Mouse (Mus musculus) heart, postnatal 4 days (tissue): ENCODE measurements at regions not wholly inside any gene's neighbourhood (a gene's known extent, or its start where the extent isn't known, plus 50 kb on each side); places are given as distances from the start of the nearest gene placed in this dataset.

ENCODE experiments used
- DNase-seq: peaks from one replicate; pipeline ENCODE4 v3.0.0; 2021

- no peak for DNase-seq
These were observed 49.9 kb upstream of the Fzd10 start for GRCm38 (mm10) chr5:128550736-128551135.

DNA sequence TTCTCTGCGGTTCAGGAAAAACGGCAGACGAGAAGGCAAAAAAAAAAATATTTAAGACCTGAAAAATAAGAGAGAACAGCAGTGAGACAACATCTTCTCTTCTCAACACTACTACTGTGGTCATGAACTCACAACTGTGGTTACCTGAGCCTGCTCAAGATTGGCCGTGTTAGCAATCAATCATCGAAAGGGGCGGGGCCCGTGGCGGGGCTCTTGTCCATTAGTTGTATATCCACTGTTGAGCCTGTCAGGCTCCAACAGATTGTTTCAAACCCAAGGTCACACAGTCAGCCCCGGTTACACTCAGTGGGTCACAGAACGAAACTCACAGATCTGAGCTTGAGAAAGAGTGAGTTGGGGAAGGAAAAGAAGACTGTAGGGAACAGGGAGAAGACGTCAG lies 50.8 kb upstream of the Fzd10 start:
- DNase-seq, result no peak

DNA sequence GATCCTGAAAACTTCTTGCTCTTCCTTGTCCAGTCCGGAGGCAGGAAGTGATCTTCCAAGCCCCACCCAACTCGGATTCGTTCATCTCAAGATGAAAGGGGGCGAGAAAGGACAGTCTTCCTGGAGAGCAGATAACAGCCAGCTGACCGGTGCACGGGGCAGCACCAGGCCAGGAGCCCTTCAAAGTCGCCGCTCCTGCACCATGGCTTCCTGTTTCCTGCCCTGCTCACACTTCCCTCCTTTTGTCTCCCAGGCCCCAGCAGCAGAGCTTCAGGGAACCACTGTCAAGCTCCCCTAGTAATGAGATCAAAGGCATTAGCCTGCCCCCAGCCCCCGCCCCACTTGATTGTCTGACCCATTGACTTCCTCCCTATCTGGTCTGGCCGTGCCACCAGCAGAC lies 58.6 kb upstream of the Fzd10 start:
- DNase-seq, result peak; percentile 7

DNA sequence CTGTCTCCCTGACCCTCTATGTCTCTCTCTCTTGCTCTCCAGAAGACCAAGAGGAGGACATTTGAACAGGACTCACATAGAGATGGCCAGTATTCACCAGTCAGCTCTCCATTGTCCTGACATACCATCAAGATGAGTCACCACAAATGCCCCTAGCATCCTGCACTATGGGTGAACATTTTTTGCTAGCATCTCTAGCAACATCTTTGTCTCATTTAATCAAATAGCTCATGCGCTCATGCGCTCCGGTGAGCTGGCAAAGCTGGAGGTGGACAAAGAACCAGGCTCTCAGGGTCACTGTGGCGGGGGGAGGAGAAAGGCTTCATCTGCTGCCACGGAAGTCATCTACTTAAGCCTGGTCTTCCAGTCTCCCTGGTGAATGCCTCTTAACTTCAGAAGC lies 62.0 kb upstream of the Fzd10 start:
- DNase-seq, result no peak

- DNase-seq, result no peak
These were observed 63.4 kb upstream of the Fzd10 start for GRCm38 (mm10) chr5:128537218-128537617.

GRCm38 (mm10) chr5:128536393-128536792 lies 64.3 kb upstream of the Fzd10 start:
- DNase-seq, result no peak

GRCm38 (mm10) chr5:128527241-128527640 lies 73.4 kb upstream of the Fzd10 start:
- peak; percentile 32 for DNase-seq

- DNase-seq, result no peak
These were observed 74.2 kb upstream of the Fzd10 start for GRCm38 (mm10) chr5:128526432-128526831.

GRCm38 (mm10) chr5:128524377-128525280 lies 76.0 kb upstream of the Fzd10 start:
- no peak for DNase-seq

- DNase-seq, result peak; percentile 36
These were observed 78.0 kb upstream of the Fzd10 start for GRCm38 (mm10) chr5:128522667-128523066.

- no peak for DNase-seq
These were observed 83.3 kb upstream of the Fzd10 start for GRCm38 (mm10) chr5:128517336-128517735.

DNA sequence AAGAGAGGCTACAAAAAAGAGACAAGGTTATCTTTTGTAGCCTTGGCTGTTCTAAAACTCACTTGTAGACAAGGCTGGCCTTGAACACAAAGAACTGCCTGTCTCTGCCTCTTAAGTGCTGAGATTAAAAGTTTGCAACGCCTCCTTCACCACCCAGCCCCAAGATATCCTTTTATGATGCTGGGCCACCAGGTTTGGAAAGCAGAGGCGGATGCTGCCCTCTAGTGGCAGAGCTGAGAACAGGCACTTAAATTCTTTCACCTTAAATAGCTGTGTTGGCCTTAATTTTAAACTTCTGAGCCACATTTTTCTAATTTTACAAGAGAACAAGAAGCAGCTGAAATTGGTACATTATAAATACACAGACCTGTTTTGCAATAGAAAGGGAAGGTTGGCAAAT lies 82.5 kb upstream of the Tmem132d start:
- DNase-seq, result peak; percentile 11

DNA sequence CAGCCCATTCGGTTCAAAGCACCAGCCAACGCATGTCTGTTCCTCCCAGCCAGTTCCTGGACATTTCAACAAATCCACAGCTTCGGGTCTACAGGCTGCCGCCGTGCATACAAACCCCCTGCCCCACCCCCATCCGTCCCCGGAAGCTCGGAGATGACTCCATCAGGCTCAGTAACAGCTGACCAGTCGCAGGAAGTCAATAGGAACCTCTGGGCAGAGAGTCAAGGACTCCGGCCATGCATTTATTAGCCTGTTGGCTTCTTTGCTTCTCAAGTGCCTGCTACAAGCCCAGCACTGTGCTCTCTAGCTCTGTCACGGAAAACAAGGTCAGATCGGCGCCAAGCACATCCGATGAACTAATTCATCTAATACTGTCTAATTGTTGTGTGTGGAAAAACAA lies 80.4 kb upstream of the Tmem132d start:
- DNase-seq, result no peak

DNA sequence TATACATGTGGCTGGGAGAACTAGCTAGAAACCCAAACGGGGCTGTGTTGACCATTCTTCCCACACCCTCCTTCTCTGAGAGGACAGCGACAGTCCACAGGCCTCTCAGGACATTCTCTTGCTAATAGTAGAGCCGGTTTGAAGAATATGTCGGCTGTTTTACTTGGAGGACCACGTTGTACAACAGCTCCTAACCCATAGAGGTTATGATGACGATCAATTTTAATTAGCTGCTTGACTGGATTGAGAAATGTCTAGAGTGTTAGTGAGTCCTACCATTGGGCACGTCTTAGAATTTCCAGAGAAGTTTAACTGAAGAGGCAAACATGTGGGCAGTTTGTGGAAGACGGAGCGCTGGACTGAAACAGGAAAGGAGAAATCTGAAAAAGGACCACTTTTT lies 79.7 kb upstream of the Tmem132d start:
- no peak for DNase-seq

- DNase-seq, result peak; percentile 32
These were observed 71.6 kb upstream of the Tmem132d start for GRCm38 (mm10) chr5:128504502-128504901.

DNA sequence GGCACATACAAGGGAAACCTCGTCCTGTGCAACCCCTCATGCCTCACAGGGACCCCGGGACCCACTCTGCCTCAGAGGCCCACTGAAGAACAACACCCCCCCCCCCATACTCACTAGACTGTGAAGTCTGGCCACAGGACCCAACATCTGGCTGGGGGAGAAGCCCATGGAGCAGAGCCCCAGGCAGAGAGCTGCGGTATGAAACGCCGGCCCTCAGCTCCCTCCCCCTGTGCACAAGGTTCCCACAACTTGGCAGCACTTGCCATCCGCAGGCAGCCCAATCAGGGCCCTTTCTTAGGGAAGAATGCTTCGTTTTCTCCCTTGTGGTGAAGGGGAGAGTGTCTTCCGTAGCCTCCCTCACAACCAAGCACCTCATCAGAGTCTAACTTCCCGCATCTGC lies 66.6 kb upstream of the Tmem132d start:
- DNase-seq, result no peak

DNA sequence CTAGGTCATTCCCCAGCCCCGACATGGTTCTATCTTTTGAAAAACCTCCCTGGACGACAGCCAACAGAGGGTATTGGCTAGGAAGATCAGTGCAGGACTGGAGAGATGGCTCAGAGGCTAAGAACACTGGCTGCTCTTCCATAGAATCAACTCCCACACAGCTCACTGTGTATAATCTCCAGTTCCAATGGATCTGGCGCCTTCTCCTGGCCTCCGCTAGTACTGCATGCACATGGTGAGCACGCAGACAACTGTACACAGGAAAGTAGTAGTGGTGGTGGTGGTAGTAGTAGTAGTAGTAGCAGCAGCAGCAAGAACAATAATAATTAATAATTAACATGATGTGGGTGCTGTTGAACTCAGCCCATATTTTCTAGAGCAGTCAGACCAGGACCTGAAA lies 66.2 kb upstream of the Tmem132d start:
- DNase-seq, result peak; percentile 21

GRCm38 (mm10) chr5:128492541-128492940 lies 59.7 kb upstream of the Tmem132d start:
- no peak for DNase-seq

DNA sequence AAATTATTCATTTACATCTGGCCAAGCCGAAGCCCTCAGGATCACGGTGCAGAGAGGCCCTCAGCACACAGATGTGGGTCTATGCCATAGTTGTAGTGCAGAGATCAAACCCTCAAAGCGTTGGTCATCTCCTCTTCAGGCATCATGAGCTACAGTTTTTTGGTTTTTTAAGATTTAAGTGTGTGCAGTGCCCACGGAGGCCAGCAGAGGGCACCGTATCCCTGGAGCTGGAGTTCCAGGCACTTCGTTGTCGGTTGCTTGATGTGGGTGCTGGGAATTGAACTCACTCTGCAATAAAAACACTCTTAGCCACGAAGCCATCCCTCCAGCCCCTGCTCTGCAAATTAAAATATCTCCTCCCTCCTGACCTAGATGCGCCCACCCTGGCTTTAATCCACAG lies 58.3 kb upstream of the Tmem132d start:
- DNase-seq, result no peak

DNA sequence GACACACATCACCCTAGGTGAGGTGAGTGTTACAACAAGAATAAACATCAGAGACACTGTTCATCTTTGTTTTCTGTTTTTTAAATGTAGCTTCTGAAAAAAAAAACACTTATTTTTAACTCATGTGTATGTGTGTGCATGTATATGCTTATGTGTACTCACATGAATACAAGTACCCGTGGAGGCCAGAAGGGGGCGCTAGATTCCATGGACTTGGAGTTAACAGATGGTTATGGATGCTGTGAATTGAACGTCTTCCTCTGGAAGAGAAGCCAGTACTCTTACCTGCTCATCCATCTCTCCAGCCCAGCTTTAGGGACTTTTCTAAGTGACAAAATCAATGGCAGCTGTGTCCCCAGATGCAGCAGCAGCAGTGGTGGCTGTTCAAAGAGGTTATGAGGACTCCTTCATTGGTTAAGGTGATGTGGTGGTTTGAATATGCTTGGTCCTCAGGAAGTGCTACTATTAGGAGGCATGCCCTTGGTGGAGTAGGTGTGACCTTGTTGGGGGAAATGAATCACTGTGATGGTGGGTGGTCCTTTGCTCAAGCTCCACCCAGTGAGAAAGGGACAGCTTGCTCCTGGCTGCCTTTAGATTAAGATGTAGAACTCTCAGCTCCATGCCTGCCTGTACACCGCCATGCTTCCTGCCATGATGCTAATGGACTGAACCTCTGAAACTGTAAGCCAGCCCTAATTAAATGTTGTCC lies 56.1 kb upstream of the Tmem132d start:
- DNase-seq, result no peak

GRCm38 (mm10) chr5:128487371-128487770 lies 54.5 kb upstream of the Tmem132d start:
- DNase-seq, result no peak

DNA sequence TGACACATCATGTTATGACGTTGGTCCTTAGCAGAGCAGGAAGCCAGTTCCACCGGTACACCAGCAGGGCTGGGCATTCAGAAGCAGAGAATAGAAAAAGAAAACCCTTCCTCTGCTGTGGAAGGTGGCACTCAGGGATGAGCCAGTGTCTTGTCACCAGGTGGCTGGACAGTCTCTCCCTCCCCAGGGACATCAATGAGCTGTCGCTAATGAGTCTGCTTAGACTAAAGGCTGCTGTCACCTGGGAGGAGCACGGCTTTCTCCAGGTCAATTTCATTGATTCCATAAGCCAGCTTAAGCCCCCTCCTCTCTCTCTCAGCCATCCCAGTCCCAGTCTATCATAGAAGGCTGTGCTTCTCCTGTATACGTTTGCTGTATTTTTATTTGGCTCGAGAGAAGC lies 51.2 kb upstream of the Tmem132d start:
- no peak for DNase-seq

DNA sequence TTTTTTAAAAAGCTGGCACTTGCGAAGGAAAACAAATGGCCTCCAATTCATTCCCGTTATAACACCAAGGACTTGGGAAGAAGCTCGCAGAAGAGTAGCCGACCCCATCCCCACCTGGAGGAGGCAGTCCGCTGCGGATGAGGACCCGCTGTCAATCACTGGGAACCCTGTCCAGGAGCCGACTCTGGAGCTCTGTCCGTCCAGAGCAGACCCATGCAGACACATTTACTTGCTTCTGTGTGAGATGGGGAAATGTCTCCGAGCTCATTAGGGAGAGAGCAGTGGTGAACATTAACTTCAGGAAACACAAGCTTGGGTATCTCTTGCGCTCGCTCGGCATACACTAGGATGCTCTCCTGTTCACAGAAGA lies 50.5 kb upstream of the Tmem132d start:
- DNase-seq, result no peak
